Mouse (Mus musculus) E14TG2a.4 (cell line): ENCODE results near the gene Tbc1d16.

Experiments used
- CTCF ChIP-seq: conservative IDR thresholded peaks from 2 replicates; pipeline ENCODE4 v1.5.1; 2014; ENCODE audit warnings: low read length
- NANOG ChIP-seq: IDR thresholded peaks from 2 replicates; pipeline ENCODE4 v1.6.1; 2014; ENCODE audit warnings: borderline replicate concordance, low read length, mixed read lengths

DNA sequence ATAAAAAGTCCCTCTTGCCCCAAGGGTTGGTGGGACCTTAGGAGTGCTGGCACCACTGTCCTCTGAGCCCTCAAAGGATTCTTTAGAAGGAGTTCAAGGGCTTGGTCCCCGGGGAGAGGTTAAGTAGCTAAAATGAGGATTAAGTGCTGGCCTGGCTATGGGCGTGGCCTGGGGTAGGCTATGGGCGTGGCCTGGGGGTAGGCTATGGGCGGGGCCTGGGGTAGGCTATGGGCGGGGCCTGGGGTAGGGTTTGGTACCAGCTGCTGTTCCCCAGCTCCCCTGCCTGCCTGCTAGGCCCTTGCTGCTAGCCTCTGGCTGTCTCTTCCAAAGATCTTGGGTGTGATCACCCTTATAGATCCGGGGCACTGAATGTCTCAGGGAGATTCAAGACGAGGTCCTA is 117.0 kb downstream of the Tbc1d16 start:
- TF ChIP-seq CTCF (no peak), NANOG (no peak)
